Mouse (Mus musculus) G1E (cell line): ENCODE measurements around the gene Sag.

ENCODE experiments used
- CTCF ChIP-seq: IDR thresholded peaks from 2 replicates; pipeline ENCODE4 v1.5.1; 2012; ENCODE audit warnings: low read depth, low read length, inconsistent platforms, mixed read lengths
- GATA1 ChIP-seq: IDR thresholded peaks from 2 replicates; pipeline ENCODE4 v1.6.1; 2012; ENCODE audit warnings: borderline replicate concordance, low read length, inconsistent platforms, mixed read lengths
- GATA2 ChIP-seq: IDR thresholded peaks from 2 replicates; pipeline ENCODE4 v1.6.1; 2012; ENCODE audit warnings: low read depth, low read length, inconsistent platforms, borderline replicate concordance
- POLR2AphosphoS5 ChIP-seq: IDR thresholded peaks from 2 replicates; pipeline ENCODE4 v1.6.1; 2012; ENCODE audit warnings: low read depth, low read length, inconsistent platforms; ENCODE audit not compliant: insufficient replicate concordance
- TAL1 ChIP-seq: conservative IDR thresholded peaks from 2 replicates; pipeline ENCODE4 v1.6.1; 2012; ENCODE audit warnings: low read depth, low read length, inconsistent platforms, mixed read lengths

DNA sequence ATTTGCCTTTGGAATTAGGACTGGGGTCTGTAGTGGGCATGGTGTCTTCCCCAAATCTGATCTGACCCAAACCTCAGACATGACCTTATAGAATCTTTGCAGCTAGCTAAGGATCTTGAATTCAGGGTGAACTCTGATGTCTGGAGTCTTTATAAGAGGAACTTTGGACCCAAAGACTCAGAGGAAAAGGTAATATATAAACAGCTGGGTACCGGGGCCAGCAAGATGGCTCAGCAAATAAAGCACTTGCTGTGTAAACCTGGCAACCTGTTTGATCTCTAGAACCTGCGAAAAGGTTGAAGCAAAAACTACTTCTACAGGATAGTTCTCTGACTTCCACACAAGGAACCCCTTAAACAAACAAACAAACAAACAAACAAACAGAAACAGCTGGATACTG is 55.0 kb downstream of the Sag start:
- TF ChIP-seq CTCF (no peak), TAL1 (no peak), POLR2AphosphoS5 (no peak), GATA2 (no peak), GATA1 (no peak)
